15 mouse cellular contexts compared by ENCODE assay signal in genomic region chr7:143956575-143957295, GRCm38 (mm10). TPM values are rescaled to one million over a fixed set of nuclear protein-coding genes. Genes with fewer than 3 reads are reported as not detected.
A peak's percentile ranks its signal among the peaks of the same experiment; 100 is the strongest.
DNase-seq lines count a peak whose midpoint lies in the region; ATAC-seq lines count a peak whose summit lies in the region.
"Had no signal": no experiment of that assay in that cellular context is flagged by ENCODE, and none has a peak within 500 bp of the region (broad histone marks: within the 10 kb centered on the region; RNA-seq: fewer than 3 reads in every experiment).

No protein-coding gene starts in this region.

- 67% methylated on average over 5 of the region's 6 CpGs for WGBS in embryonic facial prominence, embryonic 14.5 days
- WGBS in intestine, embryonic 16.5 days: 76% methylated on average over 6 of the region's 6 CpGs
- WGBS in hindbrain, embryonic 16.5 days: 84% methylated on average over 6 of the region's 6 CpGs

- H3K9ac ChIP-seq in embryonic facial prominence, embryonic 14.5 days (ENCODE audit: low read depth, low read length): no peak overlapping the region
- H3K9ac ChIP-seq in intestine, embryonic 16.5 days (ENCODE audit: low read depth, low read length): no peak overlapping the region
- H3K9ac ChIP-seq in hindbrain, embryonic 16.5 days (ENCODE audit: low read depth, low read length): no peak overlapping the region

- H3K4me1 ChIP-seq in embryonic facial prominence, embryonic 14.5 days (ENCODE audit: control insufficient read depth, insufficient read depth, low read length): no peaks in the 10 kb centered on the region
- H3K4me1 ChIP-seq in intestine, embryonic 16.5 days (ENCODE audit: control insufficient read depth, insufficient read depth, low read length): peaks cover 7% of the 10 kb centered on the region
- H3K4me1 ChIP-seq in hindbrain, embryonic 16.5 days (ENCODE audit: control insufficient read depth, insufficient read depth, low read depth, low read length): no peaks in the 10 kb centered on the region
- H3K4me1 ChIP-seq: limb, embryonic 10.5 days had no signal

- H3K4me2 ChIP-seq in embryonic facial prominence, embryonic 14.5 days (ENCODE audit: low read depth, low read length): no peak overlapping the region
- no peak overlapping the region for H3K4me2 ChIP-seq in intestine, embryonic 16.5 days (ENCODE audit: low read depth, low read length)
- H3K4me2 ChIP-seq in hindbrain, embryonic 16.5 days (ENCODE audit: low read length): no peak overlapping the region

- H3K27me3 ChIP-seq in embryonic facial prominence, embryonic 14.5 days (replicated peaks; ENCODE audit: control insufficient read depth, insufficient read depth, low read length): no peaks in the 10 kb centered on the region
- H3K27me3 ChIP-seq in intestine, embryonic 16.5 days (replicated peaks; ENCODE audit: control insufficient read depth, insufficient read depth, low read length): no peaks in the 10 kb centered on the region
- no peaks in the 10 kb centered on the region for H3K27me3 ChIP-seq in hindbrain, embryonic 16.5 days (replicated peaks; ENCODE audit: control insufficient read depth, insufficient read depth, low read length)

- H3K36me3 ChIP-seq in embryonic facial prominence, embryonic 14.5 days (ENCODE audit: control insufficient read depth, insufficient read depth, low read length): no peaks in the 10 kb centered on the region
- no peaks in the 10 kb centered on the region for H3K36me3 ChIP-seq in intestine, embryonic 16.5 days (ENCODE audit: control insufficient read depth, insufficient read depth, low read length)
- H3K36me3 ChIP-seq in hindbrain, embryonic 16.5 days (ENCODE audit: control insufficient read depth, insufficient read depth, low read length): no peaks in the 10 kb centered on the region
- H3K36me3 ChIP-seq: limb, embryonic 10.5 days had no signal

- ATAC-seq in embryonic facial prominence, embryonic 14.5 days (ENCODE audit: low read depth): peak; percentile 58
- peak; percentile 71 for ATAC-seq in intestine, embryonic 16.5 days
- ATAC-seq in megakaryocyte, adult 5-6 weeks (ENCODE audit: poor library complexity, severe bottlenecking): no peak
- no peak for ATAC-seq in hindbrain, embryonic 16.5 days

- no peaks in the 10 kb centered on the region for H3K9me3 ChIP-seq in embryonic facial prominence, embryonic 14.5 days (ENCODE audit: control insufficient read depth, low read length)
- H3K9me3 ChIP-seq in intestine, embryonic 16.5 days (ENCODE audit: control insufficient read depth, low read length): no peaks in the 10 kb centered on the region
- no peaks in the 10 kb centered on the region for H3K9me3 ChIP-seq in hindbrain, embryonic 16.5 days (ENCODE audit: control insufficient read depth, low read length)

- intact Hi-C loops in left cerebral cortex, postnatal 4 days (cut with DNase I): no loop called here

- H3K4me3 ChIP-seq in embryonic facial prominence, embryonic 14.5 days (ENCODE audit: low read depth, low read length): no peak overlapping the region
- H3K4me3 ChIP-seq in intestine, embryonic 16.5 days (ENCODE audit: low read length): no peak overlapping the region
- no peak overlapping the region for H3K4me3 ChIP-seq in hindbrain, embryonic 16.5 days (ENCODE audit: low read length)
- H3K4me3 ChIP-seq: erythroblast, embryonic 14.5 days; layer of hippocampus, adult 2 months; limb, embryonic 10.5 days had no signal

- DNase-seq in embryonic facial prominence, embryonic 14.5 days (ENCODE audit: low spot score): peak; percentile 53
- DNase-seq in kidney, postnatal 14 days: peak; percentile 88
- peak; percentile 17 for DNase-seq in ovary, postnatal 36 days (ENCODE audit: low spot score)
- no peak for DNase-seq in left cerebral cortex, postnatal 4 days
- DNase-seq: adrenal gland, adult 2 months; spleen, adult 18-20 months had no signal

- no peak overlapping the region for H3K27ac ChIP-seq in embryonic facial prominence, embryonic 14.5 days (replicated peaks; ENCODE audit: low read depth, low read length)
- H3K27ac ChIP-seq in intestine, embryonic 16.5 days (ENCODE audit: low read length): no peak overlapping the region
- no peak overlapping the region for H3K27ac ChIP-seq in hindbrain, embryonic 16.5 days (ENCODE audit: low read depth, low read length)
- H3K27ac ChIP-seq: layer of hippocampus, adult 2 months; limb, embryonic 10.5 days had no signal

RNA-seq across cellular contexts. Expression of gene Shank2, which starts 45.0 kb away (rescaled TPM):
- polyA plus RNA-seq in embryonic facial prominence, embryonic 14.5 days (2014; fragmentation: Nextera tagmentation; extraction: Ambion mirVana): 0.72 and 1.0 TPM in 2 replicates
- 1.0 and 1.2 TPM in 2 replicates for polyA plus RNA-seq in intestine, embryonic 16.5 days (2015; fragmentation: Nextera tagmentation; extraction: Ambion mirVana)
- not detected in 2 replicates for total RNA-seq in megakaryocyte, adult 5-6 weeks (2015)
- total RNA-seq in megakaryocyte, adult 5-6 weeks (2017): 0.18 TPM in 1 of 2 replicates, not detected in the other
- 100 to 1,000 TPM; 133 to 143 TPM for total RNA-seq in left cerebral cortex, postnatal 4 days (2021)
- polyA plus RNA-seq in hindbrain, embryonic 16.5 days (2015; fragmentation: Nextera tagmentation; extraction: Ambion mirVana): 8.9 and 9.0 TPM in 2 replicates
- total RNA-seq: common myeloid progenitor, adult 5-6 weeks; hematopoietic stem cell, adult 5-6 weeks; megakaryocyte progenitor cell, adult 5-6 weeks had no signal
- polyA plus RNA-seq: erythroblast, embryonic 14.5 days had no signal

Comparison
In these comparisons a context has a peak if more than half of its experiments do, and no peak if none do; other contexts are left out.
1. ATAC-seq: peak in embryonic facial prominence, embryonic 14.5 days (single experiment) and intestine, embryonic 16.5 days (single experiment); none in megakaryocyte, adult 5-6 weeks (single experiment) and hindbrain, embryonic 16.5 days (single experiment).